Mouse (Mus musculus): Measurements from ENCODE around the gene Scfd2. TPM values are rescaled to one million over a fixed set of nuclear protein-coding genes. Genes with fewer than 3 reads are reported as not detected.

Gene Scfd2
- total and polyA plus RNA-seq, 2 experiments from 2014 or later: 20.5 to 29.1 TPM

DNA sequence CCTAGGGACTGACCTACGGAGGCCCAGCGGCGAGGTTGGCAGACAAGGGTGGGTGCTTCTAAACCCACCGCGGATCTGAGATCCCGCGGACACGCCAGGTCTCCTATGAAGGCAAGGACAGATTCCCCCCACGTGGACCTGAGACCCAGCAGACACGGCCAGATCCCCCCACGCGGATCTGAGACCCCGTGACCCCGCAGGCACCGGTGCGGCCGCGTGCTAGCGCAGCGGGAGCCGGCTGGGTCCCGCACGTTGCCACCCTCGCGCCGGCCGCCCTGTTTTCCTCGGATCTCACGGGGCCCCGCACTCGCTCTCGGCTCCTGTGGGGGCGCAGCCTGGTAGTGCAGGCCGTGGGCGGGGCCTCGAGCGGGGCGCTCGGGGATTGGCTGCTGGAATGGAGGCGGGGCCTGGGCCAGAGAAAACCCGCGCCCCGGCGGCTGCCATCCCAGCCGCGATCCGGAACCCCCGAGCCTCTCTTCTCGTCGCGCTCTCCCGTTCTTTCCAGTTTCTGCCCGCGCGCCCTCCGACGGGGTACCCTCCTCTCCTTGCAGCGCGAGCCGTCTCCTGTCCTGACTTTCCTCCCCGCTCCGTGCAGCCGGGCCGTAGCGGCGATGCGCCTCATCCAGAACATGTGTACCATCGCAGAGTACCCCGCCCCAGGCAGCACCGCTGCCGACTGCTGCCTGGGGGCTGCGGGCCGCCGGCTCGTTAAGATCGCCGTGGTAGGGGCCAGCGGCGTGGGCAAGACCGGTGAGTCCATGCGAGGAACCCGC lies 336.5 kb downstream of the Scfd2 start, which contains the start of gene Rasl11b:
Gene Rasl11b (plus strand): TSS at position 446 of the 773 bp plus-strand sequence.
- no peaks in the 10 kb centered on the region for H3K27me3 ChIP-seq (ENCODE audit: insufficient read depth, low read length)
- H3K9me3 ChIP-seq (ENCODE audit: low read length): no peaks in the 10 kb centered on the region
- TF ChIP-seq CTCF (IDR thresholded peaks at IDR 0.05; ENCODE audit: low read depth): peak; percentile 61
- DNase-seq (peak; percentile 94), ATAC-seq (peak; percentile 98)
- H3K9ac ChIP-seq: peak within 1 kb of the TSS; percentile 80
- peak within 1 kb of the TSS; percentile 69 for H3K27ac ChIP-seq (ENCODE audit: low read depth, low read length)
- no peaks in the 10 kb centered on the region for H3K36me3 ChIP-seq (ENCODE audit: insufficient read depth)
- under 1% methylated on average over 82 of the region's 82 CpGs for WGBS
- H3K4me1 ChIP-seq (ENCODE audit: insufficient read depth): peaks cover 14% of the 10 kb centered on the region
- H3K4me3 ChIP-seq (ENCODE audit: low read depth, low read length): peak within 1 kb of the TSS; percentile 85
- H3K4me2 ChIP-seq (ENCODE audit: low read depth): peak within 1 kb of the TSS; percentile 96

DNA sequence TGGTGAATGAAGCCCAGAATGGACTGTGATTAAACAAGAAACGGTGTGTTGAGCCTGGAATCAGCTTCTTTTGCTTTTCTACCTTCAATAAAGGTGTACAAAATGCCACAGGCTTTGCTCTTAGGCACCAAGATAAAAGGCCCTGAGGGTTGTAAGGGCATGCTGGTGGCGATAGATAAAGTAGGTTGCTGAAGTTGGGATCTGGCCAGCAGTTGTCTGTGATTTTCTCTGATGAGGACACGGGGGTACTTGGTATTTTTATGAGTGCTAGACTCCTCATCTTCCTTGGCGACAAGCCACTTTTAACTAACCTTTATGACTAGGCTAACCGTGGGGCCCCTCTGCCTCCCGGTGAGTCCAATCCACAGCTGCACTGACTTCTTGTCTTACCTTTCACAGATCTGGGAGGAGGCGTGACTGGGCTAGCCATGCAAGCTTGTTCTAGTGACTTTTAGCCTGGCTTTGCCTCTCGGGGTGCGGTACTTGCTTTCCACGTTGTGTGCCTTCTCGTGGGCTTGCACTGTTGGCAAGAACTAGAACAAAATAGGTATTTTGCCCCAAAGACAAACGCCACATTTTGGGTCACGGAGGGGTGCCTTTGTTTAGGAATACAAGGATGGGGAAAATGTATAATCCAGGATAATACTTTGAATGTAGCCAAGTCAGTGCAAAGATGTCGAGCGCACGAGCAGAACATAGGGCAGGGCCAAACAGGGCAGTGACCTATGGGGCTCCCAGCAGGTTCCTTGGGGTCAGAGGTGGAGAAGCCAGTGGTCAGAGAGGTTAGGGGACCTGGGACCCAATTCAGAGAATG lies 337.3 kb downstream of the Scfd2 start:
- TF ChIP-seq CTCF (IDR thresholded peaks at IDR 0.05; ENCODE audit: low read depth): no peak
- Histone ChIP-seq H3K27ac (ENCODE audit: low read depth, low read length) (no peak overlapping the region), H3K9me3 (ENCODE audit: low read length) (no peaks in the 10 kb centered on the region), H3K4me1 (ENCODE audit: insufficient read depth) (peaks cover 22% of the 10 kb centered on the region), H3K36me3 (ENCODE audit: insufficient read depth) (no peaks in the 10 kb centered on the region), H3K27me3 (ENCODE audit: insufficient read depth, low read length) (no peaks in the 10 kb centered on the region), H3K9ac (peak overlapping the region; percentile 80), H3K4me3 (ENCODE audit: low read depth, low read length) (peak overlapping the region; percentile 85), H3K4me2 (ENCODE audit: low read depth) (peak overlapping the region; percentile 96)
- WGBS: 31% methylated on average over 16 of the region's 16 CpGs
- no peak for DNase-seq
- no peak for ATAC-seq

DNA sequence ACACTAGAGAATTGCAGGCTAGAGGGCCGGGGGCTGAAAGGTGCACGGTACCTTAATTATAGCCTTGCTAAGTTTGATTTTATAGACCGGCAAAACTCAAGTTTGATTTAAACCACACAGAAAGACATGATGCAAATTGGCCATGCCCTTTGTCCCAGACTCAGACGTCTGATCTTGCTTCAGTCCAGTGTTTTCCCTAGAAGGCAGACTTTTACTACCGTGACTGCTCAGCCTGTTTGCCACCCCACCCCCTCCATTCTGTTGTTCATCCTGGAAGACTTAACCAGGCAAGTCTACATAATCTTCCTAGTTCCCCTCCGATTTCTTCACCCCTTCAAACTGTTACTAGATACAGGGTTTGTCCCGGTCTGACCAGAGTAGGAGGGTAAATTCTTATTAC lies 337.9 kb downstream of the Scfd2 start:
- DNase-seq (no peak), ATAC-seq (no peak)
- Histone ChIP-seq H3K9ac (no peak overlapping the region), H3K9me3 (ENCODE audit: low read length) (no peaks in the 10 kb centered on the region), H3K36me3 (ENCODE audit: insufficient read depth) (no peaks in the 10 kb centered on the region), H3K27ac (ENCODE audit: low read depth, low read length) (no peak overlapping the region), H3K4me3 (ENCODE audit: low read depth, low read length) (no peak overlapping the region), H3K4me1 (ENCODE audit: insufficient read depth) (peaks cover 23% of the 10 kb centered on the region), H3K27me3 (ENCODE audit: insufficient read depth, low read length) (no peaks in the 10 kb centered on the region), H3K4me2 (ENCODE audit: low read depth) (no peak overlapping the region)
- WGBS: 44% methylated on average over 7 of the region's 7 CpGs
- TF ChIP-seq CTCF (IDR thresholded peaks at IDR 0.05; ENCODE audit: low read depth): no peak

DNA sequence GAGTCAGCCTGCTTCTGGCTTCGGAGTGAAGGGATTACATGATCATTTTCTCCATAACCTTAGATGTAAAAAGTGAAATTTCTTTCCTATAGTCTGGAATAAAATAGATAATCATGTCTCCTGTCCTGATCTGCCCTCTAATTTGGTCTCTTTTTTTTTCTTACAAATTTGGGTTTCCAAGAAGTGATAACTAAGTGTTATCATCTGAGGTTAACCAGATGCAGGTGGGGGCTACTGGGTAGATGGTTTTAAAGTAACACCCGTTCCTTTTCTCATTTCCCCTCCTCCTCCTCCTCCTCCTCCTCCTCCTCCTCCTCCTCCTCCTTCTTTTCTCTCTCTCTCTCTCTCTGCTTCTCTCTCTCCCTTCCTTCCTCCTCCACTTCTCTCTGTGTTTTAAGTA lies 338.6 kb downstream of the Scfd2 start:
- Histone ChIP-seq H3K4me3 (ENCODE audit: low read depth, low read length) (no peak overlapping the region), H3K36me3 (ENCODE audit: insufficient read depth) (no peaks in the 10 kb centered on the region), H3K27me3 (ENCODE audit: insufficient read depth, low read length) (no peaks in the 10 kb centered on the region), H3K4me1 (ENCODE audit: insufficient read depth) (peaks cover 23% of the 10 kb centered on the region), H3K9me3 (ENCODE audit: low read length) (no peaks in the 10 kb centered on the region), H3K4me2 (ENCODE audit: low read depth) (no peak overlapping the region), H3K9ac (no peak overlapping the region), H3K27ac (ENCODE audit: low read depth, low read length) (no peak overlapping the region)
- WGBS: 69% methylated on average over 2 of the region's 2 CpGs
- TF ChIP-seq CTCF (IDR thresholded peaks at IDR 0.05; ENCODE audit: low read depth): no peak
- ATAC-seq (no peak), DNase-seq (no peak)

DNA sequence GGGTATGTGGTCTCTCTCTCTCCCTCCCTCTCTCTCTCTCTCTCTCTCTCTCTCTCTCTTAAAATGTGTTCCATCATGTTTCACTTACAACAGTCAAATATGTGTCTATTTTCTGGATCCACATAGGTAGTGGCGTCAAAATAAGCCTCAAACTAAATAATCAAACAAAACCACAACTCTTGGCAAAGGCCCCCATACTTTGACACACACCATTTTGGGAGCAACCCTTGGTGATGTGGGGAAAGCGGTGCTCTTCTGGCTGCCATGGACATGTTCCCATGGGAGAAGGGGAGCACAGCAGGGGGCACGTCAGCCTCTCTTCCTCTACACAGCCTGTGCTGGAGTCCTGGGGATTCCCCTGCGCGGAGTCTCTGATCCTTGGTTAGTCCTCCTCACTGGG lies 340.6 kb downstream of the Scfd2 start:
- WGBS: 69% methylated on average over 5 of the region's 5 CpGs
- Histone ChIP-seq H3K27me3 (ENCODE audit: insufficient read depth, low read length) (no peaks in the 10 kb centered on the region), H3K4me3 (ENCODE audit: low read depth, low read length) (no peak overlapping the region), H3K9ac (no peak overlapping the region), H3K4me1 (ENCODE audit: insufficient read depth) (peaks cover 20% of the 10 kb centered on the region), H3K4me2 (ENCODE audit: low read depth) (no peak overlapping the region), H3K27ac (ENCODE audit: low read depth, low read length) (no peak overlapping the region), H3K36me3 (ENCODE audit: insufficient read depth) (no peaks in the 10 kb centered on the region), H3K9me3 (ENCODE audit: low read length) (no peaks in the 10 kb centered on the region)
- ATAC-seq: no peak
- no peak for DNase-seq
- TF ChIP-seq CTCF (IDR thresholded peaks at IDR 0.05; ENCODE audit: low read depth): no peak

DNA sequence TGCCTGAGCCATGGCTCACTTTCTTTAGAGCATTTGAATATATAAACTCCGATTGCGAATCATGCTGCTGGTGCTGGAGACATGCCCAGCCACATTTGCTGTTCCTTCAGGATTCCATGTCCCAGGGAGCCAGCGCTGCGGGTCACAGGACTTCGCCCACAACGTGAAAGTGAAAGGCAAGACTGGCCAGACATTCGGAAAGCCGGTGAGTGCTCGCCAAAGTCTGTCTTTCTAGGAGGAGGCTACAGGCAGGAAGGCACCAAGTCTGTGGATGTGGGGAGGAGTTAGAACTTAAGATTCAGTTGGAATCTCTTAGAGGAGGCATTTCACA lies 341.4 kb downstream of the Scfd2 start:
- Histone ChIP-seq H3K36me3 (ENCODE audit: insufficient read depth) (no peaks in the 10 kb centered on the region), H3K4me2 (ENCODE audit: low read depth) (peak overlapping the region; percentile 26), H3K27ac (ENCODE audit: low read depth, low read length) (no peak overlapping the region), H3K9me3 (ENCODE audit: low read length) (no peaks in the 10 kb centered on the region), H3K9ac (no peak overlapping the region), H3K27me3 (ENCODE audit: insufficient read depth, low read length) (no peaks in the 10 kb centered on the region), H3K4me1 (ENCODE audit: insufficient read depth) (peaks cover 20% of the 10 kb centered on the region), H3K4me3 (ENCODE audit: low read depth, low read length) (no peak overlapping the region)
- WGBS: 20% methylated on average over 9 of the region's 9 CpGs
- no peak for TF ChIP-seq CTCF (IDR thresholded peaks at IDR 0.05; ENCODE audit: low read depth)
- DNase-seq (peak; percentile 36), ATAC-seq (no peak)

Measured in forebrain, postnatal 0 days (tissue).